Mouse (Mus musculus) liver, postnatal 0 days (tissue): ENCODE data around the gene Mrpl43. TPM values are rescaled to one million over a fixed set of nuclear protein-coding genes. Genes with fewer than 3 reads are reported as not detected.
A peak's percentile ranks its signal among the peaks of the same experiment; 100 is the strongest.

Experiments used
- ATAC-seq: fragments of 200-750 bp; cut with Nextera tagmentation; 2 replicates; pipeline ENCODE4 v1.8.0; 2017; ENCODE audit warnings: mild to moderate bottlenecking, moderate library complexity
- DNase-seq: peaks from one replicate; pipeline ENCODE4 v3.0.0-alpha.2; 2016
- H3K27ac ChIP-seq: fragments of 300-500 bp; sonication (generic); 2 replicates; pipeline ENCODE4 v1.5.1; 2014; ENCODE audit warnings: antibody characterized with exemption, moderate library complexity, mild to moderate bottlenecking, low read depth
- H3K27me3 ChIP-seq: fragments of 300-500 bp; sonication (generic); 2 replicates; pipeline ENCODE4 v1.6.1; 2014; ENCODE audit warnings: low read length, control low read depth, mixed read lengths; ENCODE audit not compliant: insufficient read depth
- H3K36me3 ChIP-seq: fragments of 300-500 bp; sonication (generic); replicated peaks from 2 replicates; pipeline ENCODE4 v1.6.1; 2014; ENCODE audit warnings: mild to moderate bottlenecking, control low read depth, low read length, moderate library complexity, mixed read lengths; ENCODE audit not compliant: insufficient read depth
- H3K4me1 ChIP-seq: fragments of 300-500 bp; sonication (generic); 2 replicates; pipeline ENCODE4 v1.6.1; 2014; ENCODE audit warnings: antibody characterized with exemption, mild to moderate bottlenecking, control low read depth; ENCODE audit not compliant: insufficient read depth
- H3K4me2 ChIP-seq: fragments of 300-500 bp; sonication (generic); 2 replicates; pipeline ENCODE4 v1.6.1; 2014; ENCODE audit warnings: low read depth, mild to moderate bottlenecking, low read length, moderate library complexity, mixed read lengths
- H3K4me3 ChIP-seq: fragments of 300-500 bp; sonication (generic); 2 replicates; pipeline ENCODE4 v1.5.1; 2014; ENCODE audit warnings: low read depth, low read length
- H3K9ac ChIP-seq: fragments of 300-500 bp; sonication (generic); replicated peaks from 2 replicates; pipeline ENCODE4 v1.6.1; 2014; ENCODE audit warnings: mild to moderate bottlenecking, moderate library complexity
- H3K9me3 ChIP-seq: fragments of 300-500 bp; sonication (generic); 2 replicates; pipeline ENCODE4 v1.6.1; 2016; ENCODE audit warnings: mild to moderate bottlenecking, control low read depth, low read length, mixed read lengths
- CTCF ChIP-seq: sonication (generic); IDR thresholded peaks from 2 replicates; pipeline ENCODE4 v1.5.1; 2016; ENCODE audit warnings: antibody characterized with exemption, low read depth
- EP300 ChIP-seq: IDR thresholded peaks from 2 replicates; pipeline ENCODE4 v1.6.1; 2016; ENCODE audit warnings: antibody characterized with exemption, low read depth, mild to moderate bottlenecking
- WGBS: fragments of 180-500 bp; shearing (Covaris S2); extraction: QIAGEN DNeasy Blood & Tissue Kit; methylation state at CpG from one replicate; pipeline ENCODE4 v1.1.7; 2014; ENCODE audit not compliant: insufficient replicate concordance; 5-methylcytosine and 5-hydroxymethylcytosine counted together
- polyA plus RNA-seq: library from polyadenylated mRNA; unstranded; fragments of >200 nt; fragmentation: Nextera tagmentation; extraction: Ambion mirVana; gene quantifications from 2 replicates; pipeline ENCODE4 v1.2.1, GENCODE M21; 2015

Gene Mrpl43
- polyA plus RNA-seq: 43.6 and 43.8 TPM in 2 replicates

DNA sequence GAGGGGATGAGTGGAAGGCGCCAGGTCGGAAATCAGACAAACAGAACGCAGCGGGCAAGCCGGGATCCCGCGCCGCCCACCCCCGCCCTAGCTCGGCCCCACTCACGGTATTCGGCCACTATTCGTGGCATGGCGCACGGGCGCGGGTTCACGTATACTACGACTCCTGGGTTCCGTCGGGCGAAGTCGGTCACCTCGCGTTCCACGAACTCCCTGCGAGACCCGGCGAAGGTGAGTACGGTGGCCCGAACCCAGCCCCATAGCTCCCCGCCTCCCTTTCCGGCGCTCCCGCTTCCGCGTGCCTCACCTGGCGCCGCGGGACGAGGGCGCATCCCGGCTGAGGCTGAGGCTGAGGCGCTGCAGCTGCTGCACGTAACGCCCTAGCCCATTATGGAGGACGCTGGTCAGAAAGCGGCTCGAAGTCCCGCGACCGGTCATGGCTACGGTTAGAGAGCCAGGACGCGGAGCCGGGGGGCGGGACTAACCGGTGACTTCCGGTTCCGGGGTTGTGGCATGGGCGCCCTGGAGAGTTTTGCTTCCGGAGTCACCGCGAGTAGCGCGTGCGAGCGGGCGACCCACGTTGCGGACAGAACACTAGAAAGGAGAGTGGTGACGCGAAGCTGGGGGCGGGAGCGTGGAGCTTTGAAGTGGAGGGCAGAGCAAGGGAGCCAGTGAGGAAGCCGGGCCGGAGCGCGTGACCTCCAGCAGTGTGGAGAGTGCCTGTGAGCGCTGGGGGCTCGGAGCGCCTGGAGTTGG, at the start of gene Mrpl43:
TSS of gene Mrpl43 (minus strand) at position 486 of the 756 bp plus-strand sequence.
- peak within 1 kb of the TSS; percentile 92 for H3K9ac ChIP-seq
- ATAC-seq (peak; percentile 91), DNase-seq (peak; percentile 98)
- H3K4me1 ChIP-seq: peaks cover 20% of the 10 kb centered on the region
- peaks cover 22% of the 10 kb centered on the region for H3K36me3 ChIP-seq
- H3K4me2 ChIP-seq: peak within 1 kb of the TSS; percentile 88
- WGBS: under 1% methylated on average over 81 of the region's 82 CpGs
- H3K27me3 ChIP-seq: no peaks in the 10 kb centered on the region
- H3K4me3 ChIP-seq: peak within 1 kb of the TSS; percentile 95
- peak within 1 kb of the TSS; percentile 87 for H3K27ac ChIP-seq
- H3K9me3 ChIP-seq: no peaks in the 10 kb centered on the region
- TF ChIP-seq CTCF (no peak), EP300 (0 out of 2 replicates have a peak, but pooled peaks have one; percentile 33)

- H3K27ac ChIP-seq: no peak overlapping the region
- peaks cover 25% of the 10 kb centered on the region for H3K4me1 ChIP-seq
- no peak for DNase-seq
- no peaks in the 10 kb centered on the region for H3K9me3 ChIP-seq
- no peak overlapping the region for H3K4me3 ChIP-seq
- no peaks in the 10 kb centered on the region for H3K27me3 ChIP-seq
- 66% methylated on average over 6 of the region's 6 CpGs for WGBS
- 0 out of 2 replicates have a peak, but pooled peaks cover 2% of the 10 kb centered on the region for H3K36me3 ChIP-seq
- no peak overlapping the region for H3K4me2 ChIP-seq
- ATAC-seq: no peak
- no peak overlapping the region for H3K9ac ChIP-seq
- TF ChIP-seq CTCF (no peak), EP300 (no peak)
Observed at GRCm38 (mm10) chr19:45054892-45055690, 48.8 kb upstream of the Mrpl43 start.

DNA sequence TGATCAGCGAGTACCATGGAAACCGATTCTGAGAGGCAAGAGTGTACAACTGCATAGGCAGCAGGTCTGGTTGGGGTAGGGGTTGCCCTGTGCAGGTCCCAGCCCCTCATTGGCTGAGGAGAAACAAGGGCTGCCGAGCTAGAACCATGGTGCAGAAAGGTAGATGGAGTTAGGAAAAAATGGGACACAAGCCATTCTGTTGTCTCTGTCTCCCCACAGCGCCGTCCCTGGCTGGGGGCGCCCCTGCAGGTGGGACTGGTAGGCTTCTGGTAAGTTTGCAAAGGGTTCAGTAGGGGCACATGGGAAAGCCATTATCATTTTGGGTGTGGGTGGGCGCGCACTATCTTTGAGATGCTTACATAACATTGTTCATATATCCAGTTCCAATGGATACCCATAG, 47.2 kb upstream of the Mrpl43 start:
- DNase-seq (no peak), ATAC-seq (no peak)
- H3K9me3 ChIP-seq: no peaks in the 10 kb centered on the region
- WGBS: 88% methylated on average over 8 of the region's 8 CpGs
- no peak overlapping the region for H3K4me2 ChIP-seq
- no peak overlapping the region for H3K27ac ChIP-seq
- H3K27me3 ChIP-seq: no peaks in the 10 kb centered on the region
- peaks cover 15% of the 10 kb centered on the region for H3K4me1 ChIP-seq
- 0 out of 2 replicates have a peak, but pooled peaks cover 2% of the 10 kb centered on the region for H3K36me3 ChIP-seq
- H3K4me3 ChIP-seq: no peak overlapping the region
- TF ChIP-seq EP300: no peak
- no peak for TF ChIP-seq CTCF
- no peak overlapping the region for H3K9ac ChIP-seq

- DNase-seq (no peak), ATAC-seq (no peak)
- Histone ChIP-seq H3K9me3 (no peaks in the 10 kb centered on the region), H3K27ac (no peak overlapping the region), H3K4me2 (no peak overlapping the region), H3K36me3 (0 out of 2 replicates have a peak, but pooled peaks cover 2% of the 10 kb centered on the region), H3K27me3 (peaks cover 27% of the 10 kb centered on the region), H3K4me3 (no peak overlapping the region), H3K4me1 (peaks cover 25% of the 10 kb centered on the region), H3K9ac (no peak overlapping the region)
- 68% methylated on average over 9 of the region's 9 CpGs for WGBS
- TF ChIP-seq CTCF (no peak), EP300 (no peak)
Observed at GRCm38 (mm10) chr19:45049523-45049922, 43.3 kb upstream of the Mrpl43 start.

DNA sequence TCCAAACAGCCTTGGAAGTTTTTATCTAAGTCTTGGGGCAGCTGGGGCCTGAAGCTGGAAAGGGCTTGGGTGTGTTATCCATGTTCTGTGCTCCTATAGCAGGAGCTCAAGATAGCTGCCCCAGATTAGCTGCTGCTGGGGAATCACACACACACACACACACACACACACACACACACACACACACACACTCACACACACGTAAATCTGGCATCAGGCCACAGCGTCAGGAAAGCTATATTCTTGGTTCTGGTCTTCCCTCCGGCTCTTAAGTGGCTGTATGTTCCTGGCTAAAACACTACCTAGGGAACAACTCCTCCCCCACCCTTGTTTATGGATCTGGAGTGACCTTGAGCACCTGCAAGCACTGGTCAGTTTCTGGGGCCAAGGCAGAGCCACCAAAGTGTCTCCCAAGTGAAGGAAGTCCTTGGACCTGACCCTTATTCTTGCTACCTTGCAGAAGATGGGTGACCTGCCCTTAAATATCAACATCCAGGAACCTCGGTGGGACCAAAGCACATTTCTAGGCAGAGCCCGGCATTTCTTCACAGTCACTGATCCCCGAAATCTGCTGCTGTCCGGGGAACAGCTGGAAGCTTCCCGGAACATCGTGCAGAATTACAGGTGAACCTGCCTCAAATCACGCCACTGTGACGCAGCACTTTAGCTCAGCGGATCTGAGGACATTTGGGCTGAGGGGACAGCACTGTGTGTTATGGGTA, 42.6 kb upstream of the Mrpl43 start:
- TF ChIP-seq EP300 (no peak), CTCF (no peak)
- 84% methylated on average over 12 of the region's 12 CpGs for WGBS
- Histone ChIP-seq H3K27ac (peak overlapping the region; percentile 87; the same call in 1 of the 2 replicates), H3K4me3 (0 out of 2 replicates have a peak overlapping the region, but pooled peaks have one; percentile 59), H3K36me3 (0 out of 2 replicates have a peak, but pooled peaks cover 2% of the 10 kb centered on the region), H3K9ac (peak overlapping the region; percentile 68; the same call in 1 of the 2 replicates), H3K4me1 (peaks cover 25% of the 10 kb centered on the region), H3K4me2 (peak overlapping the region; percentile 86), H3K9me3 (no peaks in the 10 kb centered on the region), H3K27me3 (peaks cover 32% of the 10 kb centered on the region)
- DNase-seq (no peak), ATAC-seq (no peak)
